Mouse (Mus musculus) kidney, embryonic 14.5 days (tissue): ENCODE measurements around the gene Ccl6. TPM values are rescaled to one million over a fixed set of nuclear protein-coding genes. Genes with fewer than 3 reads are reported as not detected.

ENCODE experiments used
- ATAC-seq: fragments of 200-750 bp; cut with Nextera tagmentation; 2 replicates; pipeline ENCODE4 v1.8.0; 2017; ENCODE audit warnings: moderate number of reproducible peaks, mild to moderate bottlenecking, moderate TSS enrichment, moderate library complexity; ENCODE audit not compliant: low FRiP score, low TSS enrichment
- H3K27ac ChIP-seq: fragments of 300-500 bp; sonication (generic); 2 replicates; pipeline ENCODE4 v1.5.1; 2014; ENCODE audit warnings: low read depth, mild to moderate bottlenecking, low read length, moderate library complexity, mixed read lengths
- H3K27me3 ChIP-seq: fragments of 300-500 bp; sonication (generic); 2 replicates; pipeline ENCODE4 v1.6.1; 2014; ENCODE audit warnings: mild to moderate bottlenecking, low read length; ENCODE audit not compliant: control insufficient read depth, insufficient read depth
- H3K36me3 ChIP-seq: fragments of 300-500 bp; sonication (generic); 2 replicates; pipeline ENCODE4 v1.6.1; 2014; ENCODE audit warnings: low read length, mixed read lengths; ENCODE audit not compliant: control insufficient read depth, insufficient read depth
- H3K4me1 ChIP-seq: fragments of 300-500 bp; sonication (generic); 2 replicates; pipeline ENCODE4 v1.6.1; 2014; ENCODE audit warnings: low read length, mixed read lengths; ENCODE audit not compliant: control insufficient read depth, insufficient read depth
- H3K4me2 ChIP-seq: fragments of 300-500 bp; sonication (generic); replicated peaks from 2 replicates; pipeline ENCODE4 v1.6.1; 2014; ENCODE audit warnings: low read depth, mild to moderate bottlenecking, low read length
- H3K4me3 ChIP-seq: fragments of 300-500 bp; sonication (generic); 2 replicates; pipeline ENCODE4 v1.5.1; 2014; ENCODE audit warnings: mild to moderate bottlenecking, low read length
- H3K9ac ChIP-seq: fragments of 300-500 bp; sonication (generic); 2 replicates; pipeline ENCODE4 v1.6.1; 2014; ENCODE audit warnings: low read depth, mild to moderate bottlenecking, low read length, moderate library complexity
- H3K9me3 ChIP-seq: fragments of 300-500 bp; sonication (generic); 2 replicates; pipeline ENCODE4 v1.6.1; 2016; ENCODE audit warnings: low read length; ENCODE audit not compliant: control insufficient read depth
- WGBS: fragments of 180-500 bp; shearing (Covaris S2); extraction: QIAGEN DNeasy Blood & Tissue Kit; methylation state at CpG from one replicate; pipeline ENCODE4 v1.1.7; 2014; 5-methylcytosine and 5-hydroxymethylcytosine counted together
- polyA plus RNA-seq: library from polyadenylated mRNA; unstranded; fragments of >200 nt; fragmentation: Nextera tagmentation; extraction: Ambion mirVana; gene quantifications from 2 replicates; pipeline ENCODE4 v1.2.1, GENCODE M21; 2014

Gene Ccl6
- polyA plus RNA-seq, 1 experiment from 2014 or later: 4.4 TPM

DNA sequence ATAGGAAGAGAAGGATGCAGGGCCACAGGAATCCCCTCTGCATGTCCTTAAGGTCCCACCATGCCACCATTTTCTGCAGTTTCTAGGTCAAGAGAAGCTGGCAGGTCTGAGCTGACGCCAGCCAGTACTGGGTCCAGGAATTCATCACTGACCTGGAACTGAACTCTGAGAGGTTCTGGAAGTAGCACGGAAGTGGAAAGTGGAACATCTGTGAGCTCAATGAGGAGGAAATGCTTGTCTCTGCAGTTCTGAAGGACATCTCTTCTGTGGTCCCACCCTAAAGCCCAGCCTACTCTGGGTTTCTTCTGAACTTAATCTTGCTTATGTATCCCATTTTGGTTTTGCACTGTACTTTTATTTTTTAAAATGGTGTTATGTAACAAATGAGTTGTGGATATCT, 38.2 kb upstream of the Ccl6 start:
- no peak overlapping the region for H3K27ac ChIP-seq
- ATAC-seq: no peak

DNA sequence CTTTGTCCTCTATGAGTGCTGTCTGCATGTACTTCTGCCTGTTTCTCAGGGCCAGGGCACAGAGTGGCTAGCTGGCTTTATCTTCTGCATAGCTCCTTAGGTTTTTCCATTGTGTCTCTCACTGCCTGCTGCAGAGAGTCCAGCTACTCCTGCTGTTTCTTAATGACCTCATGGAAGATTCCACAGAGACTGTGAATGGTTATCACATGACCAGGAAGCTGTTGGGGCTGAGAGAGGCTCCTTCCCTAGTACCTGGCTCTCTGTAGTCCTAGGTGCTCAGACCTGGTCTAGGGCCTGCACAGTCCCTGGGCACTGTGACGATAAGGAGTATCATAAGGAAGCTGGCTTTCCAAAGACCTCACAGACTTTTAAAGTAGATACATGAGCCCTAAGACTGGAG, 37.7 kb upstream of the Ccl6 start:
- ATAC-seq: no peak
- H3K27ac ChIP-seq: no peak overlapping the region
- no peak overlapping the region for H3K4me3 ChIP-seq
- no peak overlapping the region for H3K4me2 ChIP-seq
- H3K27me3 ChIP-seq: no peaks in the 10 kb centered on the region
- H3K9ac ChIP-seq: no peak overlapping the region
- H3K4me1 ChIP-seq: no peaks in the 10 kb centered on the region
- 92% methylated on average over 1 of the region's 1 CpGs for WGBS
- no peaks in the 10 kb centered on the region for H3K36me3 ChIP-seq
- no peaks in the 10 kb centered on the region for H3K9me3 ChIP-seq

More for the DNA sequence above, 38.2 kb upstream of the Ccl6 start:
- WGBS: 76% methylated on average over 2 of the region's 2 CpGs
- no peaks in the 10 kb centered on the region for H3K27me3 ChIP-seq
- H3K4me1 ChIP-seq: no peaks in the 10 kb centered on the region
- no peak overlapping the region for H3K9ac ChIP-seq
- no peak overlapping the region for H3K4me2 ChIP-seq
- no peaks in the 10 kb centered on the region for H3K36me3 ChIP-seq
- no peaks in the 10 kb centered on the region for H3K9me3 ChIP-seq
- H3K4me3 ChIP-seq: no peak overlapping the region

DNA sequence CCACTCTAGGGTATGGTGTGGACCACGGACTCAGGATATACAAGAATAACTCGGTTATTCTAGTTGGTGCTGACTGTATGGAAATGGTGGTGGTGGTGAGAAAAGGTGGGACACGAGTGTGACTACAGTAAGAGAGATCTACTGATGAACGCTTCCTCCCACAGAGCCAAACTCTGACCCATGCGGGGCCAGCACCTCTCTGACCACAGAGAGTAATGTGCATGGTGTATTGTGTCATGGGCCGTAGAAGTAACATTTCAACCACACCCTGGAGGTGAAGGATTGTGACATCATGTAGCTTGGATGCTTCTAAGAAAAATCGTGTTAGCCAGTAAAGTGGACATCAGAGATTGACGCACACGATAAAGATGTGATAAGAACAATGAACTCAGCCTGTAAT, 35.9 kb upstream of the Ccl6 start:
- Histone ChIP-seq H3K9ac (no peak overlapping the region), H3K4me2 (no peak overlapping the region), H3K27me3 (no peaks in the 10 kb centered on the region), H3K27ac (no peak overlapping the region), H3K4me1 (no peaks in the 10 kb centered on the region), H3K36me3 (no peaks in the 10 kb centered on the region), H3K9me3 (no peaks in the 10 kb centered on the region), H3K4me3 (no peak overlapping the region)
- 87% methylated on average over 9 of the region's 9 CpGs for WGBS
- no peak for ATAC-seq

GRCm38 (mm10) chr11:83623586-83623985, 30.7 kb upstream of the Ccl6 start:
- Histone ChIP-seq H3K4me3 (no peak overlapping the region), H3K9me3 (no peaks in the 10 kb centered on the region), H3K36me3 (no peaks in the 10 kb centered on the region), H3K9ac (no peak overlapping the region), H3K4me2 (no peak overlapping the region), H3K27me3 (no peaks in the 10 kb centered on the region), H3K4me1 (no peaks in the 10 kb centered on the region), H3K27ac (no peak overlapping the region)
- no peak for ATAC-seq
- 89% methylated on average over 3 of the region's 3 CpGs for WGBS

GRCm38 (mm10) chr11:83619037-83619436, 26.1 kb upstream of the Ccl6 start:
- H3K36me3 ChIP-seq: no peaks in the 10 kb centered on the region
- 87% methylated on average over 1 of the region's 1 CpGs for WGBS
- H3K4me2 ChIP-seq: no peak overlapping the region

GRCm38 (mm10) chr11:83618238-83618637, 25.4 kb upstream of the Ccl6 start:
- Histone ChIP-seq H3K36me3 (no peaks in the 10 kb centered on the region), H3K9ac (no peak overlapping the region), H3K27me3 (no peaks in the 10 kb centered on the region), H3K9me3 (no peaks in the 10 kb centered on the region), H3K4me2 (no peak overlapping the region), H3K4me1 (no peaks in the 10 kb centered on the region), H3K27ac (no peak overlapping the region), H3K4me3 (no peak overlapping the region)
- ATAC-seq: no peak
- WGBS: 76% methylated on average over 5 of the region's 5 CpGs

More at GRCm38 (mm10) chr11:83619037-83619436, 26.1 kb upstream of the Ccl6 start:
- H3K9me3 ChIP-seq: no peaks in the 10 kb centered on the region
- ATAC-seq: no peak
- no peak overlapping the region for H3K27ac ChIP-seq
- H3K9ac ChIP-seq: no peak overlapping the region
- no peaks in the 10 kb centered on the region for H3K4me1 ChIP-seq
- H3K4me3 ChIP-seq: no peak overlapping the region
- no peaks in the 10 kb centered on the region for H3K27me3 ChIP-seq

DNA sequence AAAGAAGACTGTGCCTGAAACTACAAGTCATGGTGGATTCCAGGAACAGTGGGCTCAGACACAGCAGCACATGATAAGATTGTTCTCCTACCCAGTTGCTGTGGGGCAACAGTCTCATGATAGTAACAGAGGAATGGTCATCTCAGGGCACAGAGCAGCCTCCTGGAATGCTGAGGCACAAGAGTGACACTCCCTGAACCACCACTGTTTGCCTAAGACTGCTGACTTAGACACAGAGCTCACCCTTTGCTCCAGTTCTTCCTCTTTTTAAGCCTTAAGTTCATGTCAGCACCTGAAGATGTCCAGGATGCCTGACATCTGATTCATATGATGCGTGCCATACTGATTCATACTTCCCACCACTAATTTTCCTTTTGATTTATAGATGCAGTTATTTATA, 23.7 kb upstream of the Ccl6 start:
- no peaks in the 10 kb centered on the region for H3K4me1 ChIP-seq
- no peaks in the 10 kb centered on the region for H3K27me3 ChIP-seq
- no peaks in the 10 kb centered on the region for H3K9me3 ChIP-seq
- WGBS: 92% methylated on average over 1 of the region's 1 CpGs
- no peak overlapping the region for H3K9ac ChIP-seq
- no peaks in the 10 kb centered on the region for H3K36me3 ChIP-seq
- H3K4me2 ChIP-seq: no peak overlapping the region
- H3K27ac ChIP-seq: no peak overlapping the region
- no peak overlapping the region for H3K4me3 ChIP-seq
- ATAC-seq: no peak

- Histone ChIP-seq H3K36me3 (no peaks in the 10 kb centered on the region), H3K9ac (no peak overlapping the region), H3K4me3 (no peak overlapping the region), H3K4me1 (no peaks in the 10 kb centered on the region), H3K9me3 (no peaks in the 10 kb centered on the region), H3K4me2 (no peak overlapping the region), H3K27me3 (no peaks in the 10 kb centered on the region), H3K27ac (no peak overlapping the region)
- ATAC-seq: no peak
- 84% methylated on average over 2 of the region's 2 CpGs for WGBS
Observed at GRCm38 (mm10) chr11:83610900-83611299, 18.0 kb upstream of the Ccl6 start.

DNA sequence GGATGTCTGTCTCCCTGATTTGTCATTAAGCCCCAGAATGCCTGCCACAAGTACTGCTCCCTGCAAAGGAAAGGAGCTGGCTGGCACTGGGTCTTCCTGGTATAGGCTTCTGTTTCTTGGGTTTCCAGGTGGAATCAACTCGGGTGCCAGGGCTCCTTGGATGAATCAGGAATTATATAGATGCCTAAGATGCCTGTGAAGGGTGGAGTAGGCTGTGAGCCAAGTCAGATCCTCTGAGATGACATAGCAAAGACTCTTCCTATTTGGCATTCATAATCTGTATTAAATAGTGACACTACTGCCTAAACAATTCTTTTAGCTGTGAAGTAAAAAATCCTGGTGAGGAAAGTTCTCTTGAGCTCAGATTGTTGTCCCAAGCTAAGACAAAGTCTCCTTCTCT, 13.5 kb upstream of the Ccl6 start:
- Histone ChIP-seq H3K4me2 (no peak overlapping the region), H3K36me3 (no peaks in the 10 kb centered on the region), H3K9me3 (no peaks in the 10 kb centered on the region), H3K4me3 (no peak overlapping the region), H3K27me3 (no peaks in the 10 kb centered on the region), H3K9ac (no peak overlapping the region), H3K4me1 (no peaks in the 10 kb centered on the region), H3K27ac (no peak overlapping the region)
- 58% methylated on average over 1 of the region's 1 CpGs for WGBS
- no peak for ATAC-seq

DNA sequence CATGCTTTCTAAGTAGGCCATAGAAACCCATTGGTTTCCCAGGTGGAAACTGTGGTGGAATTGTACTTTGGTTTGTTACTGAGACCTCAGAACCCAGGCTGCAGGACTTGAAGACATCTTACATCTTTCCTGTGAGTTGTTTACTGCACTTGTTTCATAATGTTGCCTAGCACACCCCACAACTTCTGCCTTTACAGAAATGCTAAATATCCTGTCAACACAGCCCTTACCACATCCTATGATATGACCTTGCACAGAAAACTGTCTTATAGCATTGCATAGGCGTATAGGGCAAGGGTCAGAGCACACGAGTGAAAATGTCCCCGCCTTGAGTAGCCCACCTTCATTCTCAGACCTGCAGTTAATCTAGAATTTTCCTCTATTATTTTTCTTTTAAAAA, 12.6 kb upstream of the Ccl6 start:
- Histone ChIP-seq H3K27me3 (no peaks in the 10 kb centered on the region), H3K36me3 (no peaks in the 10 kb centered on the region), H3K4me2 (no peak overlapping the region), H3K4me3 (no peak overlapping the region), H3K9me3 (no peaks in the 10 kb centered on the region), H3K9ac (no peak overlapping the region), H3K4me1 (no peaks in the 10 kb centered on the region), H3K27ac (no peak overlapping the region)
- ATAC-seq: no peak
- 93% methylated on average over 3 of the region's 3 CpGs for WGBS
